Mouse (Mus musculus) liver, embryonic 14.5 days (tissue): Measurements from ENCODE around the gene Fam24b. TPM values are rescaled to one million over a fixed set of nuclear protein-coding genes. Genes with fewer than 3 reads are reported as not detected.

Source experiments
- ATAC-seq: fragments of 200-750 bp; cut with Nextera tagmentation; 2 replicates; pipeline ENCODE4 v1.8.0; 2017; ENCODE audit warnings: moderate number of reproducible peaks, mild to moderate bottlenecking, moderate library complexity; ENCODE audit not compliant: insufficient read depth
- DNase-seq, 3 experiments: peaks; one replicate each; pipeline ENCODE4 v3.0.0-alpha.2; 2012 to 2013; ENCODE audit warnings: low read depth in 3 of 3, low spot score in 3 of 3
- H3K27ac ChIP-seq: fragments of 300-500 bp; sonication (generic); 2 replicates; pipeline ENCODE4 v1.5.1; 2014; ENCODE audit warnings: moderate library complexity, mild to moderate bottlenecking, control low read depth, inconsistent platforms
- H3K27me3 ChIP-seq: fragments of 300-500 bp; sonication (generic); 2 replicates; pipeline ENCODE4 v1.6.1; 2014; ENCODE audit warnings: mild to moderate bottlenecking, low read length, moderate library complexity; ENCODE audit not compliant: control insufficient read depth, insufficient read depth
- H3K36me3 ChIP-seq: fragments of 300-500 bp; sonication (generic); replicated peaks from 2 replicates; pipeline ENCODE4 v1.6.1; 2014; ENCODE audit warnings: low read depth; ENCODE audit not compliant: control insufficient read depth, insufficient read depth
- H3K4me1 ChIP-seq, 2 experiments: fragments of 200-500 bp in 1 of 2; fragments of 300-500 bp in 1 of 2; sonication (generic) in 1 of 2; replicated peaks; 2 replicates each; pipeline ENCODE4 v1.6.1; 2012 to 2014; ENCODE audit warnings: antibody characterized with exemption in 1 of 2, inconsistent platforms in 1 of 2, low read length in 1 of 2; ENCODE audit not compliant: control insufficient read depth in 2 of 2, insufficient read depth in 2 of 2
- H3K4me2 ChIP-seq: fragments of 300-500 bp; sonication (generic); 2 replicates; pipeline ENCODE4 v1.6.1; 2014; ENCODE audit warnings: low read depth, mild to moderate bottlenecking, control low read depth, moderate library complexity
- H3K4me3 ChIP-seq, 2 experiments: fragments of 200-500 bp in 1 of 2; fragments of 300-500 bp in 1 of 2; sonication (generic) in 1 of 2; 2 replicates each; pipeline ENCODE4 v1.5.1; 2012 to 2014; ENCODE audit warnings: low read depth in 2 of 2, low read length in 2 of 2, mild to moderate bottlenecking in 2 of 2, control low read depth in 1 of 2, inconsistent platforms in 1 of 2, moderate library complexity in 1 of 2; ENCODE audit not compliant: insufficient read depth in 1 of 2
- H3K9ac ChIP-seq: fragments of 300-500 bp; sonication (generic); replicated peaks from 2 replicates; pipeline ENCODE4 v1.6.1; 2014; ENCODE audit warnings: mild to moderate bottlenecking, control low read depth, moderate library complexity
- H3K9me3 ChIP-seq: fragments of 300-500 bp; sonication (generic); 2 replicates; pipeline ENCODE4 v1.6.1; 2016; ENCODE audit warnings: low read length, mixed read lengths; ENCODE audit not compliant: control insufficient read depth
- CTCF ChIP-seq: IDR thresholded peaks from 2 replicates; pipeline ENCODE4 v1.5.1; 2016; ENCODE audit warnings: antibody characterized with exemption, low read depth, control low read depth
- EP300 ChIP-seq: IDR thresholded peaks from 2 replicates; pipeline ENCODE4 v1.6.1; 2016; ENCODE audit warnings: antibody characterized with exemption, low read depth
- WGBS: fragments of 180-500 bp; shearing (Covaris S2); extraction: QIAGEN DNeasy Blood & Tissue Kit; methylation state at CpG from one replicate; pipeline ENCODE4 v1.1.7; 2014; ENCODE audit not compliant: insufficient replicate concordance; 5-methylcytosine and 5-hydroxymethylcytosine counted together
- polyA plus RNA-seq, 2 experiments: library from polyadenylated mRNA; depleted of rRNA in 1 of 2; stranded (reverse) in 1 of 2; unstranded in 1 of 2; fragments of >200 nt; fragmentation: Nextera tagmentation in 1 of 2; extraction: Ambion mirVana in 1 of 2; gene quantifications; 2 replicates each; pipeline versions ENCODE4 v1.2.1 to v1.2.3; 2012 to 2014

The Fam24b gene
- polyA plus RNA-seq, 2 experiments, result 0.37 TPM; not detected in 1

- DNase-seq (peak; percentile 84 to 86 (median 86)), ATAC-seq (peak; percentile 95)
- Histone ChIP-seq H3K36me3 (peaks cover 10% of the 10 kb centered on the region), H3K27me3 (no peaks in the 10 kb centered on the region), H3K9ac (peak within 1 kb of the TSS; percentile 91), H3K4me1 (peaks cover 9 to 13% of the 10 kb centered on the region in 2 experiments), H3K4me3 (peak within 1 kb of the TSS; percentile 74 to 80), H3K27ac (peak within 1 kb of the TSS; percentile 67), H3K4me2 (peak within 1 kb of the TSS; percentile 84), H3K9me3 (no peaks in the 10 kb centered on the region)
- under 1% methylated on average over 55 of the region's 55 CpGs for WGBS
- TF ChIP-seq EP300 (no peak), CTCF (no peak; the same call in 1 of the 2 replicates)
These were observed 33.4 kb upstream of the Fam24b start, which contains the start of gene 2310057M21Rik for GRCm38 (mm10) chr7:131362615-131363300. Gene 2310057M21Rik, minus strand, starts transcription at chr7:131362759.

- peak overlapping the region; percentile 91 for H3K9ac ChIP-seq
- WGBS, result under 1% methylated on average over 35 of the region's 35 CpGs
- H3K27ac ChIP-seq, result peak overlapping the region; percentile 67
- H3K4me3 ChIP-seq, result peak overlapping the region; percentile 74 to 80
- DNase-seq (no peak), ATAC-seq (peak; percentile 62)
- no peak for TF ChIP-seq EP300
- no peak for TF ChIP-seq CTCF
- peaks cover 9 to 13% of the 10 kb centered on the region in 2 experiments for H3K4me1 ChIP-seq
- no peaks in the 10 kb centered on the region for H3K27me3 ChIP-seq
- no peaks in the 10 kb centered on the region for H3K9me3 ChIP-seq
- H3K4me2 ChIP-seq, result peak overlapping the region; percentile 84
- peaks cover 13% of the 10 kb centered on the region for H3K36me3 ChIP-seq
These were observed 32.9 kb upstream of the Fam24b start for GRCm38 (mm10) chr7:131362269-131362614.

- Histone ChIP-seq H3K9ac (no peak overlapping the region), H3K36me3 (peaks cover 34% of the 10 kb centered on the region), H3K27ac (no peak overlapping the region), H3K9me3 (no peaks in the 10 kb centered on the region), H3K4me2 (no peak overlapping the region), H3K4me3 (no peak overlapping the region), H3K4me1 (peaks cover 0 to 2% of the 10 kb centered on the region in 2 experiments; a peak in 1 of 4 replicates), H3K27me3 (no peaks in the 10 kb centered on the region)
- DNase-seq (no peak), ATAC-seq (no peak)
- TF ChIP-seq EP300, result no peak
- TF ChIP-seq CTCF, result no peak
- WGBS, result 88% methylated on average over 13 of the region's 13 CpGs
These were observed 26.8 kb upstream of the Fam24b start for GRCm38 (mm10) chr7:131356105-131356504.

DNA sequence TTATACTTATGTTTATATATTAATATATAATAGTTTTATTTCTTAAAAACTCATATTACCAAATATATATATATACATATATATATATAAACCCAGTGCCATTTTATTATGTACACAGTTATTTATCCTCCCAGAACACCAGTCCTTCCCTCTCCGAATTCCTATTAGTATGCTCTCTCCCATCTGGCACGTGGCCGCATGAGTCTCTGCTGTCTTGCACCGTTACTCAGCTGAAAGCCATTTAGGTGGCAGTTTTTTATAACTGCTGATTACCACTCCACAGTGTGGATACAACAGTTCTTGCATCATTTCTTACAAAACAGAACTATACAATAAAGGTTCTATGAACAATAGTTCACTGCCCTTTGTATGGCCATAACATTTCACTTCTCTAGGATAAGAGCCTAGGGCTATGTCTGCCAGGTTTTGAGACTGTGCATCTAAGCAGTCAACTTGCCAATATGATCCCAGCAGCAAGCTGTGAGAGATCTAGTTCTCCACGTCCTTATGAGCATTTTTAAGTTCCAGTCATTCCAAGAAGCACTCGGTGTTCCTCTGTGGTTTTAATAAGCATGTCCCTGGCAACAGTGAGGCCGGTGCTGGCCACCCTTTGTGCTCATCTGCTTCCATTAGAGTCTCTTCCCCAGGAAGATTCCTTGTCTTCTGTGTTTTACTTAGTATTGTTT is 16.7 kb upstream of the Fam24b start:
- ATAC-seq (no peak), DNase-seq (no peak)
- Histone ChIP-seq H3K4me2 (no peak overlapping the region), H3K9me3 (no peaks in the 10 kb centered on the region), H3K36me3 (peaks cover 35% of the 10 kb centered on the region), H3K4me1 (no peaks in the 10 kb centered on the region), H3K27me3 (no peaks in the 10 kb centered on the region), H3K9ac (no peak overlapping the region), H3K27ac (no peak overlapping the region), H3K4me3 (no peak overlapping the region)
- TF ChIP-seq EP300, result no peak
- no peak for TF ChIP-seq CTCF
- WGBS, result 86% methylated on average over 7 of the region's 7 CpGs

DNA sequence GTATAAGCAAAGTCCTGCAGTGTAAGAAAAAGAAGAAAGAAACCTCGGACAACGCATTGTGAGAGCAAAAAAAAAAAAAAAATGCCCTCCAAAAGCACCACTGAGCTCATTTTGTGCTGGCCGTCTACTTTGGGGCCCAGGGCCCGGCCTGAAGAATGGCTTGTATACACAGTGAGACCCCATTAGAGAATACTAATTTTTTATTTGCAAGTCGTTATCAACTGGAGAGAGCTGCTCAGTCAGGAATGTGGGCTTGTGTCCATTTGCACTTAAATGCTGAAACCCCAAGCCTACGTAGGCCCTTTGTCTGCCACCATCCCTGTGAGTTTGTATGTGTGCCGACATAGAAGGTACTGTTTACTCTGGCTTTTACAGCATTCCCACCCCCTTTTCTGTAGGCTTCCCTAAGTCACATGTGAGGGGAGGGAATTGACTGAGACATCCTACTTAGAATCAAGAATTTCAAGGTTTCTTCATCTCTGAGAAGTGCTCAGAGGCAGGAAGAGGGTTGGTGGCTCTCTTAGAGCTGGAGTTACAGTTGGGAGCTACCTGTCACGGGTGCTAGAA is 8.3 kb upstream of the Fam24b start:
- TF ChIP-seq CTCF (no peak), EP300 (no peak)
- 64% methylated on average over 8 of the region's 8 CpGs for WGBS

More for the DNA sequence above, 8.3 kb upstream of the Fam24b start:
- Histone ChIP-seq H3K36me3 (peaks cover 6% of the 10 kb centered on the region), H3K27me3 (no peaks in the 10 kb centered on the region), H3K9me3 (no peaks in the 10 kb centered on the region), H3K4me1 (no peaks in the 10 kb centered on the region), H3K4me2 (no peak overlapping the region), H3K9ac (no peak overlapping the region), H3K27ac (no peak overlapping the region), H3K4me3 (no peak overlapping the region)
- no peak for ATAC-seq
- no peak for DNase-seq
